Mouse (Mus musculus) heart, adult 2 months (tissue): ENCODE measurements around the gene Echdc2. TPM values are rescaled to one million over a fixed set of nuclear protein-coding genes. Genes with fewer than 3 reads are reported as not detected.

ENCODE experiments used
- DNase-seq, 2 experiments: peaks; one replicate each; pipeline ENCODE4 v3.0.0; 2021
- H3K27ac ChIP-seq: fragments of 200-600 bp; 2 replicates; pipeline ENCODE4 v1.8.1; 2022
- H3K27me3 ChIP-seq: fragments of 200-500 bp; 2 replicates; pipeline ENCODE4 v1.6.1; 2012; ENCODE audit warnings: mild to moderate bottlenecking, low read length, inconsistent platforms, mixed read lengths; ENCODE audit not compliant: control insufficient read depth, insufficient read depth
- H3K36me3 ChIP-seq: fragments of 200-500 bp; 2 replicates; pipeline ENCODE4 v1.6.1; 2012; ENCODE audit warnings: low read length, inconsistent platforms; ENCODE audit not compliant: control insufficient read depth, insufficient read depth
- H3K4me1 ChIP-seq: fragments of 200-500 bp; 2 replicates; pipeline ENCODE4 v1.6.1; 2011; ENCODE audit warnings: low read length; ENCODE audit not compliant: control insufficient read depth, insufficient read depth
- H3K4me3 ChIP-seq: fragments of 200-600 bp; 2 replicates; pipeline ENCODE4 v1.8.1; 2022
- H3K79me2 ChIP-seq: fragments of 200-500 bp; replicated peaks from 2 replicates; pipeline ENCODE4 v1.6.1; 2012; ENCODE audit warnings: mild to moderate bottlenecking, inconsistent platforms, low read length, moderate library complexity, mixed read lengths; ENCODE audit not compliant: control insufficient read depth, insufficient read depth
- H3K9ac ChIP-seq: fragments of 200-500 bp; 2 replicates; pipeline ENCODE4 v1.6.1; 2012; ENCODE audit warnings: low read depth, mild to moderate bottlenecking, control low read depth, inconsistent platforms, low read length, mixed read lengths
- CTCF ChIP-seq: fragments of 200-600 bp; IDR thresholded peaks from 2 replicates; pipeline ENCODE4 v1.8.1; 2022; ENCODE audit warnings: antibody characterized with exemption, mild to moderate bottlenecking, moderate library complexity
- EP300 ChIP-seq: fragments of 200-500 bp; IDR thresholded peaks from 2 replicates; pipeline ENCODE4 v1.6.1; 2011; ENCODE audit warnings: low read depth, low read length, control low read depth; ENCODE audit not compliant: insufficient read depth
- POLR2A ChIP-seq: fragments of 200-500 bp; IDR thresholded peaks from 2 replicates; pipeline ENCODE4 v1.6.1; 2011; ENCODE audit warnings: mild to moderate bottlenecking, low read depth, low read length, control low read depth; ENCODE audit not compliant: insufficient read depth
- WGBS: fragments of 180-500 bp; shearing (Covaris S2); methylation state at CpG from one replicate; pipeline ENCODE4 v1.1.7; 2018; 5-methylcytosine and 5-hydroxymethylcytosine counted together
- intact Hi-C: fragments of 180-260 bp; cut with DNase I; formaldehyde crosslinking; loops from one replicate; pipeline ENCODE4 v1.15.1; 2025
- polyA plus RNA-seq: library from polyadenylated mRNA; depleted of rRNA; stranded (reverse); fragments of >200 nt; gene quantifications from 2 replicates; pipeline ENCODE4 v1.2.3, GENCODE M21; 2012; rRNA removed
- total RNA-seq, 2 experiments: library from RNA; stranded (reverse); gene quantifications; 2 replicates each; pipeline ENCODE4 v1.2.3; 2021

Echdc2 gene
- total and polyA plus RNA-seq, 3 experiments: 27.7 to 64.0 (median 34.4) TPM

- peak in 1 of 2 experiments; percentile 29 for DNase-seq
- H3K36me3 ChIP-seq: no peaks in the 10 kb centered on the region
- peak within 1 kb of the TSS; percentile 14; the same call in 1 of the 2 replicates for H3K9ac ChIP-seq
- no peaks in the 10 kb centered on the region for H3K79me2 ChIP-seq
- H3K4me3 ChIP-seq: 0 out of 2 replicates have a peak within 1 kb of the TSS, but pooled peaks have one; percentile 15
- no peak within 1 kb of the TSS for H3K27ac ChIP-seq
- peaks cover 12% of the 10 kb centered on the region for H3K27me3 ChIP-seq
- no peak for TF ChIP-seq CTCF
- TF ChIP-seq POLR2A: no peak
- TF ChIP-seq EP300: no peak
- WGBS: 5% methylated on average over 106 of the region's 107 CpGs
- intact Hi-C loops: no loop called here
- H3K4me1 ChIP-seq: no peaks in the 10 kb centered on the region
Observed at GRCm38 (mm10) chr4:108217332-108218179, 52.3 kb downstream of the Echdc2 start, which contains the start of gene Zyg11a. Gene Zyg11a, minus strand, starts transcription at chr4:108218048.

- intact Hi-C loops: no loop called here
- H3K4me3 ChIP-seq: no peak overlapping the region
- H3K27me3 ChIP-seq: peaks cover 12% of the 10 kb centered on the region
- no peaks in the 10 kb centered on the region for H3K36me3 ChIP-seq
- 32% methylated on average over 9 of the region's 9 CpGs for WGBS
- no peak overlapping the region for H3K9ac ChIP-seq
- no peaks in the 10 kb centered on the region for H3K4me1 ChIP-seq
- no peaks in the 10 kb centered on the region for H3K79me2 ChIP-seq
- H3K27ac ChIP-seq: no peak overlapping the region
- DNase-seq: no peak
- TF ChIP-seq EP300: no peak
- TF ChIP-seq POLR2A: no peak
- no peak for TF ChIP-seq CTCF
Observed at GRCm38 (mm10) chr4:108219019-108219418, 53.8 kb downstream of the Echdc2 start.

GRCm38 (mm10) chr4:108222507-108222906, 57.3 kb downstream of the Echdc2 start:
- 93% methylated on average over 5 of the region's 5 CpGs for WGBS
- H3K36me3 ChIP-seq: no peaks in the 10 kb centered on the region
- intact Hi-C loops: no loop called here
- H3K4me1 ChIP-seq: no peaks in the 10 kb centered on the region
- H3K27me3 ChIP-seq: peaks cover 6% of the 10 kb centered on the region
- no peak for TF ChIP-seq CTCF
- no peaks in the 10 kb centered on the region for H3K79me2 ChIP-seq
- H3K27ac ChIP-seq: no peak overlapping the region
- no peak overlapping the region for H3K4me3 ChIP-seq
- H3K9ac ChIP-seq: no peak overlapping the region
- no peak for DNase-seq

GRCm38 (mm10) chr4:108225341-108225872, 60.2 kb downstream of the Echdc2 start:
- no peak for DNase-seq
- no peak overlapping the region for H3K4me3 ChIP-seq
- H3K79me2 ChIP-seq: no peaks in the 10 kb centered on the region
- WGBS: 79% methylated on average over 3 of the region's 3 CpGs
- no peaks in the 10 kb centered on the region for H3K4me1 ChIP-seq
- H3K36me3 ChIP-seq: no peaks in the 10 kb centered on the region
- no peak overlapping the region for H3K9ac ChIP-seq
- no peak overlapping the region for H3K27ac ChIP-seq
- TF ChIP-seq EP300 (no peak), POLR2A (no peak), CTCF (no peak)
- intact Hi-C loops: no loop called here
- no peaks in the 10 kb centered on the region for H3K27me3 ChIP-seq

Other genes with a start within 250 kb of the Echdc2 start
- gene Cpt2, start 241.8 kb upstream of the Echdc2 start, total RNA-seq: 100 to 1,000 TPM; 275 to 281 TPM
- gene Cpt2, start 241.8 kb upstream of the Echdc2 start, polyA plus RNA-seq: 278 and 312 TPM in 2 replicates
- gene Slc1a7, start 197.1 kb upstream of the Echdc2 start, total RNA-seq: under 1 TPM; 0.21 to 0.32 TPM
- 1.2 and 1.9 TPM in 2 replicates for gene Slc1a7, start 197.1 kb upstream of the Echdc2 start, polyA plus RNA-seq
- 10 to 100 TPM; 17.9 to 20.8 TPM for gene Podn, start 69.0 kb upstream of the Echdc2 start, total RNA-seq
- 63.3 and 79.6 TPM in 2 replicates for gene Podn, start 69.0 kb upstream of the Echdc2 start, polyA plus RNA-seq
- gene Scp2, start 20.4 kb upstream of the Echdc2 start, total RNA-seq: 100 to 1,000 TPM; 303 to 357 TPM
- gene Scp2, start 20.4 kb upstream of the Echdc2 start, polyA plus RNA-seq: 235 and 387 TPM in 2 replicates
- gene Zyg11a, start 52.6 kb downstream of the Echdc2 start, total RNA-seq: under 1 TPM in 1 of 2 experiments, not detected in 1; 0.10 TPM
- gene Zyg11a, start 52.6 kb downstream of the Echdc2 start, polyA plus RNA-seq: 0.27 TPM in 1 of 2 replicates, not detected in the other
- 10 to 100 TPM; 34.8 to 39.1 TPM for gene Zyg11b, start 135.7 kb downstream of the Echdc2 start, total RNA-seq
- 10.9 and 24.2 TPM in 2 replicates for gene Zyg11b, start 135.7 kb downstream of the Echdc2 start, polyA plus RNA-seq
- 10 to 100 TPM; 29.5 to 40.1 TPM for gene Coa7, start 162.7 kb downstream of the Echdc2 start, total RNA-seq
- gene Coa7, start 162.7 kb downstream of the Echdc2 start, polyA plus RNA-seq: 11.1 and 17.6 TPM in 2 replicates
- not detected for gene Shisal2a, start 217.9 kb downstream of the Echdc2 start, total RNA-seq
- gene Shisal2a, start 217.9 kb downstream of the Echdc2 start, polyA plus RNA-seq: not detected in 2 replicates
- gene Gpx7, start 241.5 kb downstream of the Echdc2 start, total RNA-seq: 1 to 10 TPM; 5.9 to 7.7 TPM
- 14.2 and 16.5 TPM in 2 replicates for gene Gpx7, start 241.5 kb downstream of the Echdc2 start, polyA plus RNA-seq